Mouse (Mus musculus) ES-E14 (cell line): Measurements from ENCODE around the gene Ankrd24.
A peak's percentile ranks its signal among the peaks of the same experiment; 100 is the strongest.
"Not testable (repeated sequence)": the region's sequence is repeated elsewhere in the genome, so short reads cannot be mapped to it uniquely, and the experiment has no call there.

Experiments used
- CHD2 ChIP-seq: IDR thresholded peaks from 2 replicates; pipeline ENCODE4 v1.6.1; 2014; ENCODE audit warnings: mild to moderate bottlenecking, low read depth, low read length, inconsistent platforms
- HCFC1 ChIP-seq: IDR thresholded peaks from 2 replicates; pipeline ENCODE4 v1.6.1; 2012; ENCODE audit warnings: low read length, inconsistent platforms, borderline replicate concordance; ENCODE audit not compliant: insufficient read depth
- MAFK ChIP-seq: IDR thresholded peaks from 2 replicates; pipeline ENCODE4 v1.6.1; 2014; ENCODE audit warnings: mild to moderate bottlenecking, low read depth, low read length, inconsistent platforms; ENCODE audit not compliant: insufficient read depth
- ZC3H11A ChIP-seq: IDR thresholded peaks from 2 replicates; pipeline ENCODE4 v1.6.1; 2012; ENCODE audit warnings: low read depth, mild to moderate bottlenecking, inconsistent platforms, low read length, borderline replicate concordance
- ZNF384 ChIP-seq: IDR thresholded peaks from 2 replicates; pipeline ENCODE4 v1.6.1; 2012; ENCODE audit warnings: low read depth, low read length, inconsistent platforms

- peak; percentile 85 for TF ChIP-seq CHD2
- not testable (repeated sequence) for TF ChIP-seq HCFC1, MAFK, ZNF384, ZC3H11A
Observed at GRCm38 (mm10) chr10:81648803-81649775, 20.7 kb downstream of the Ankrd24 start, which contains the start of gene Gm10778.
